Mouse (Mus musculus) kidney, adult 2 months (tissue): ENCODE measurements around the gene Gng8. TPM values are rescaled to one million over a fixed set of nuclear protein-coding genes. Genes with fewer than 3 reads are reported as not detected.

Experiments
- DNase-seq: peaks from one replicate; pipeline ENCODE4 v3.0.0; 2021
- H3K27ac ChIP-seq: fragments of 200-500 bp; 2 replicates; pipeline ENCODE4 v1.5.1; 2012; ENCODE audit warnings: low read depth, low read length, control low read depth, inconsistent platforms; ENCODE audit not compliant: insufficient read depth
- H3K27me3 ChIP-seq: fragments of 200-500 bp; replicated peaks from 2 replicates; pipeline ENCODE4 v1.6.1; 2012; ENCODE audit warnings: mild to moderate bottlenecking, moderate library complexity, low read length, inconsistent platforms; ENCODE audit not compliant: control insufficient read depth, insufficient read depth
- H3K36me3 ChIP-seq: fragments of 200-500 bp; 2 replicates; pipeline ENCODE4 v1.6.1; 2012; ENCODE audit warnings: mild to moderate bottlenecking, moderate library complexity, low read length, inconsistent platforms; ENCODE audit not compliant: control insufficient read depth, insufficient read depth
- H3K4me1 ChIP-seq: fragments of 200-500 bp; 2 replicates; pipeline ENCODE4 v1.6.1; 2011; ENCODE audit warnings: low read length; ENCODE audit not compliant: control insufficient read depth, insufficient read depth
- H3K4me3 ChIP-seq: fragments of 200-500 bp; 2 replicates; pipeline ENCODE4 v1.5.1; 2011; ENCODE audit warnings: mild to moderate bottlenecking, low read depth, low read length, control low read depth; ENCODE audit not compliant: insufficient read depth
- CTCF ChIP-seq: fragments of 200-500 bp; conservative IDR thresholded peaks from 2 replicates; pipeline ENCODE4 v1.5.1; 2011; ENCODE audit warnings: low read depth, mild to moderate bottlenecking, control low read depth, low read length, moderate library complexity, mixed read lengths; ENCODE audit not compliant: insufficient read depth, insufficient read length
- POLR2A ChIP-seq: fragments of 200-500 bp; IDR thresholded peaks from one replicate; pipeline ENCODE4 v1.6.1; 2011; ENCODE audit warnings: low read depth, low read length, control low read depth
- WGBS: fragments of 180-500 bp; shearing (Covaris S2); methylation state at CpG from one replicate; pipeline ENCODE4 v1.1.7; 2018; 5-methylcytosine and 5-hydroxymethylcytosine counted together
- polyA plus RNA-seq: library from polyadenylated mRNA; depleted of rRNA; stranded (reverse); fragments of >200 nt; gene quantifications from 2 replicates; pipeline ENCODE4 v1.2.3, GENCODE M21; 2012

The Gng8 gene
- polyA plus RNA-seq, 1 experiment, result 3.6 TPM

GRCm38 (mm10) chr7:16895000-16895399 is 3.4 kb downstream of the Gng8 start:
- peak; percentile 80 for DNase-seq
- Histone ChIP-seq H3K27me3 (no peaks in the 10 kb centered on the region; the same call in 1 of the 2 replicates), H3K4me3 (no peak overlapping the region), H3K4me1 (no peaks in the 10 kb centered on the region), H3K27ac (no peak overlapping the region), H3K36me3 (no peaks in the 10 kb centered on the region)
- TF ChIP-seq CTCF (peak; percentile 84), POLR2A (no peak)
- 1% methylated on average over 24 of the region's 24 CpGs for WGBS

DNA sequence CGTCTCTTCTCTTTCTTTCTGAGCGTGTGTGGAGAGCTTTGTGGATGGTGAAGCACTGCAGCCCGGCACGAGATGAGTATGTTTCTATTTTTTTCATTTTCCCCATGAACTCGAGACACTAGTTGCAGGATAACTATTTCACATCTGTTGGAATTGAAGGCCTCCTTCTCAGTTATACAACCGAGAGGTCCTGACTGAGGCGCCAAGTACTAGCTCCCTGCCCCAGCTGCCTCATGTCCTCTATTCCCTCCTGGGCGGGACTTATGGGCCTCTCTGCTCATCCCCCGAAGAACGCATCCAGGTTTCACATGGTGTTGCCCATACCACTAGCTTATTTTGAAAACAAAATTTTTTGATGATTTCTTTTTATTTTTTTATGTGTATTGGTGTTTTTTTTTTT is 3.9 kb downstream of the Gng8 start:
- Histone ChIP-seq H3K27ac (no peak overlapping the region), H3K4me1 (no peaks in the 10 kb centered on the region), H3K4me3 (no peak overlapping the region), H3K36me3 (no peaks in the 10 kb centered on the region), H3K27me3 (no peaks in the 10 kb centered on the region; the same call in 1 of the 2 replicates)
- TF ChIP-seq POLR2A (no peak), CTCF (no peak)
- no peak for DNase-seq
- WGBS, result 37% methylated on average over 10 of the region's 10 CpGs

GRCm38 (mm10) chr7:16900526-16900925 is 8.9 kb downstream of the Gng8 start:
- DNase-seq, result no peak
- no peak overlapping the region for H3K27ac ChIP-seq
- no peaks in the 10 kb centered on the region for H3K4me1 ChIP-seq
- 40% methylated on average over 5 of the region's 5 CpGs for WGBS
- H3K4me3 ChIP-seq, result no peak overlapping the region
- TF ChIP-seq POLR2A (no peak), CTCF (no peak)
- H3K36me3 ChIP-seq, result no peaks in the 10 kb centered on the region
- no peaks in the 10 kb centered on the region for H3K27me3 ChIP-seq

- no peaks in the 10 kb centered on the region for H3K4me1 ChIP-seq
- H3K36me3 ChIP-seq, result no peaks in the 10 kb centered on the region
- no peak overlapping the region for H3K27ac ChIP-seq
- no peak overlapping the region for H3K4me3 ChIP-seq
- H3K27me3 ChIP-seq, result no peaks in the 10 kb centered on the region
- no peak for DNase-seq
- WGBS, result 89% methylated on average over 2 of the region's 2 CpGs
- no peak for TF ChIP-seq CTCF
- no peak for TF ChIP-seq POLR2A
Measured at GRCm38 (mm10) chr7:16903439-16903955, 11.9 kb downstream of the Gng8 start.

GRCm38 (mm10) chr7:16904120-16904675 is 12.6 kb downstream of the Gng8 start:
- Histone ChIP-seq H3K4me3 (no peak overlapping the region), H3K27ac (no peak overlapping the region), H3K27me3 (no peaks in the 10 kb centered on the region), H3K36me3 (no peaks in the 10 kb centered on the region), H3K4me1 (no peaks in the 10 kb centered on the region)
- DNase-seq, result no peak
- TF ChIP-seq CTCF (no peak), POLR2A (no peak)
- WGBS, result 34% methylated on average over 9 of the region's 10 CpGs

- peak; percentile 55 for DNase-seq
- Histone ChIP-seq H3K4me1 (no peaks in the 10 kb centered on the region), H3K36me3 (no peaks in the 10 kb centered on the region), H3K27ac (peak overlapping the region; percentile 67; the same call in 1 of the 2 replicates), H3K4me3 (no peak overlapping the region), H3K27me3 (no peaks in the 10 kb centered on the region)
- TF ChIP-seq CTCF (no peak), POLR2A (no peak)
- 63% methylated on average over 9 of the region's 9 CpGs for WGBS
Measured at GRCm38 (mm10) chr7:16905491-16906021, 14.0 kb downstream of the Gng8 start.

GRCm38 (mm10) chr7:16906281-16906680 is 14.7 kb downstream of the Gng8 start, which contains the start of gene Ptgir:
Gene Ptgir (plus strand): TSS chr7:16906490.
- H3K27ac ChIP-seq, result peak within 1 kb of the TSS; percentile 67; the same call in 1 of the 2 replicates
- DNase-seq, result peak; percentile 55

More at GRCm38 (mm10) chr7:16906281-16906680, 14.7 kb downstream of the Gng8 start, which contains the start of gene Ptgir:
- Histone ChIP-seq H3K4me3 (peak within 1 kb of the TSS; percentile 4; the same call in 1 of the 2 replicates), H3K27me3 (no peaks in the 10 kb centered on the region), H3K36me3 (no peaks in the 10 kb centered on the region), H3K4me1 (no peaks in the 10 kb centered on the region)
- WGBS, result 44% methylated on average over 6 of the region's 6 CpGs
- no peak for TF ChIP-seq CTCF
- no peak for TF ChIP-seq POLR2A
